Mouse (Mus musculus) megakaryocyte, embryonic 14.5 days (primary cell): Measurements from ENCODE around the gene Dnajb8. TPM values are rescaled to one million over a fixed set of nuclear protein-coding genes. Genes with fewer than 3 reads are reported as not detected.

Experiments used
- H3K27me3 ChIP-seq: replicated peaks from 2 replicates; pipeline ENCODE3; 2012; ENCODE audit warnings: inconsistent platforms
- H3K36me3 ChIP-seq: replicated peaks from 2 replicates; pipeline ENCODE3; 2012; ENCODE audit warnings: low read length, inconsistent platforms, mixed read lengths
- H3K4me1 ChIP-seq: 2 replicates; pipeline ENCODE4 v1.6.1; 2012; ENCODE audit warnings: inconsistent platforms
- H3K4me3 ChIP-seq: replicated peaks from 2 replicates; pipeline ENCODE3; 2012; ENCODE audit warnings: moderate library complexity, mild to moderate bottlenecking, inconsistent platforms
- H3K9me3 ChIP-seq: 2 replicates; pipeline ENCODE4 v1.6.1; 2012; ENCODE audit warnings: inconsistent platforms
- FLI1 ChIP-seq: IDR thresholded peaks from 2 replicates; pipeline ENCODE4 v1.6.1; 2012; ENCODE audit warnings: low read length, inconsistent platforms, mixed read lengths
- GATA1 ChIP-seq: IDR thresholded peaks from 3 replicates; pipeline ENCODE4 v1.6.1; 2012; ENCODE audit warnings: mixed read lengths, low read length, inconsistent platforms, borderline replicate concordance
- polyA plus RNA-seq: library from polyadenylated mRNA; stranded (reverse); fragments of >175 nt; gene quantifications from 2 replicates; pipeline ENCODE4 v1.2.3, GENCODE M21; 2012; ENCODE audit warnings: low replicate concordance; ENCODE audit not compliant: insufficient read depth

Dnajb8 gene
- polyA plus RNA-seq, 1 experiment: not detected

- Histone ChIP-seq H3K27me3 (peaks cover 10% of the 10 kb centered on the region), H3K9me3 (no peaks in the 10 kb centered on the region), H3K36me3 (peaks cover 20% of the 10 kb centered on the region), H3K4me3 (no peak overlapping the region), H3K4me1 (peaks cover 9% of the 10 kb centered on the region)
- TF ChIP-seq FLI1: no peak
- no peak for TF ChIP-seq GATA1
Measured at GRCm38 (mm10) chr6:88274623-88275022, 52.6 kb downstream of the Dnajb8 start.

- peaks cover under 1% of the 10 kb centered on the region; the same call in 1 of the 2 replicates for H3K4me1 ChIP-seq
Measured at GRCm38 (mm10) chr6:88276221-88276620, 54.2 kb downstream of the Dnajb8 start.

GRCm38 (mm10) chr6:88277242-88277641 lies 55.2 kb downstream of the Dnajb8 start:
- peaks cover 17% of the 10 kb centered on the region for H3K36me3 ChIP-seq
- H3K9me3 ChIP-seq: no peaks in the 10 kb centered on the region
- TF ChIP-seq GATA1 (no peak), FLI1 (no peak)
- H3K27me3 ChIP-seq: peaks cover 14% of the 10 kb centered on the region
- H3K4me1 ChIP-seq: no peaks in the 10 kb centered on the region
- no peak overlapping the region for H3K4me3 ChIP-seq

More at GRCm38 (mm10) chr6:88276221-88276620, 54.2 kb downstream of the Dnajb8 start:
- peaks cover 12% of the 10 kb centered on the region for H3K27me3 ChIP-seq
- peaks cover 15% of the 10 kb centered on the region for H3K36me3 ChIP-seq
- no peaks in the 10 kb centered on the region for H3K9me3 ChIP-seq
- no peak overlapping the region for H3K4me3 ChIP-seq
- TF ChIP-seq FLI1 (no peak), GATA1 (no peak)

GRCm38 (mm10) chr6:88278141-88278540 lies 56.1 kb downstream of the Dnajb8 start:
- TF ChIP-seq FLI1 (no peak), GATA1 (no peak)
- Histone ChIP-seq H3K4me1 (no peaks in the 10 kb centered on the region), H3K9me3 (no peaks in the 10 kb centered on the region), H3K36me3 (peaks cover 17% of the 10 kb centered on the region), H3K27me3 (peaks cover 13% of the 10 kb centered on the region), H3K4me3 (no peak overlapping the region)

GRCm38 (mm10) chr6:88290129-88290766 lies 68.2 kb downstream of the Dnajb8 start:
- Histone ChIP-seq H3K36me3 (peaks cover 23% of the 10 kb centered on the region), H3K27me3 (no peaks in the 10 kb centered on the region), H3K9me3 (no peaks in the 10 kb centered on the region), H3K4me1 (peaks cover 18% of the 10 kb centered on the region), H3K4me3 (no peak overlapping the region)
- no peak for TF ChIP-seq GATA1
- no peak for TF ChIP-seq FLI1

- Histone ChIP-seq H3K4me3 (no peak overlapping the region), H3K9me3 (no peaks in the 10 kb centered on the region), H3K36me3 (peaks cover 43% of the 10 kb centered on the region), H3K4me1 (peaks cover 11% of the 10 kb centered on the region), H3K27me3 (no peaks in the 10 kb centered on the region)
- TF ChIP-seq FLI1: no peak
- TF ChIP-seq GATA1: no peak
Measured at GRCm38 (mm10) chr6:88292274-88292909, 70.3 kb downstream of the Dnajb8 start.

GRCm38 (mm10) chr6:88299491-88299890 lies 77.4 kb downstream of the Dnajb8 start:
- H3K36me3 ChIP-seq: peaks cover 27% of the 10 kb centered on the region
- H3K9me3 ChIP-seq: no peaks in the 10 kb centered on the region
- TF ChIP-seq FLI1 (no peak), GATA1 (no peak)
- H3K27me3 ChIP-seq: peaks cover 5% of the 10 kb centered on the region
- H3K4me3 ChIP-seq: no peak overlapping the region
- 0 out of 2 replicates have a peak, but pooled peaks cover 4% of the 10 kb centered on the region for H3K4me1 ChIP-seq

- Histone ChIP-seq H3K4me1 (peaks cover 12% of the 10 kb centered on the region), H3K27me3 (peaks cover 5% of the 10 kb centered on the region), H3K36me3 (peaks cover 19% of the 10 kb centered on the region), H3K9me3 (no peaks in the 10 kb centered on the region), H3K4me3 (no peak overlapping the region)
- no peak for TF ChIP-seq GATA1
Measured at GRCm38 (mm10) chr6:88301234-88301633, 79.2 kb downstream of the Dnajb8 start.

Other genes starting within 250 kb of the Dnajb8 start
- 13.7 and 33.8 TPM in 2 replicates for gene H1fx, start 240.6 kb upstream of the Dnajb8 start, polyA plus RNA-seq
- gene Rab7, start 177.0 kb upstream of the Dnajb8 start, polyA plus RNA-seq: 13.2 and 85.0 TPM in 2 replicates
- 32.8 and 59.1 TPM in 2 replicates for gene Rpn1, start 137.8 kb upstream of the Dnajb8 start, polyA plus RNA-seq
- 160 and 266 TPM in 2 replicates for gene Gata2, start 28.4 kb upstream of the Dnajb8 start, polyA plus RNA-seq
- gene Eefsec, start 224.3 kb downstream of the Dnajb8 start, polyA plus RNA-seq: 9.3 and 18.9 TPM in 2 replicates
- gene Ruvbl1, start 243.1 kb downstream of the Dnajb8 start, polyA plus RNA-seq: 15.7 and 27.3 TPM in 2 replicates